Mouse (Mus musculus) kidney, embryonic 16.5 days (tissue): ENCODE results near the gene Rnaseh2a. TPM values are rescaled to one million over a fixed set of nuclear protein-coding genes. Genes with fewer than 3 reads are reported as not detected.
A peak's percentile ranks its signal among the peaks of the same experiment; 100 is the strongest.

Experiments
- ATAC-seq: fragments of 200-750 bp; cut with Nextera tagmentation; 2 replicates; pipeline ENCODE4 v1.8.0; 2017; ENCODE audit warnings: moderate TSS enrichment; ENCODE audit not compliant: low FRiP score, low TSS enrichment
- H3K27ac ChIP-seq: fragments of 300-500 bp; sonication (generic); 2 replicates; pipeline ENCODE4 v1.5.1; 2014; ENCODE audit warnings: low read length
- H3K27me3 ChIP-seq: fragments of 300-500 bp; sonication (generic); 2 replicates; pipeline ENCODE4 v1.6.1; 2014; ENCODE audit warnings: low read length, control low read depth, mixed read lengths; ENCODE audit not compliant: insufficient read depth
- H3K36me3 ChIP-seq: fragments of 300-500 bp; sonication (generic); 2 replicates; pipeline ENCODE4 v1.6.1; 2014; ENCODE audit warnings: low read length, control low read depth, mixed read lengths; ENCODE audit not compliant: insufficient read depth
- H3K4me1 ChIP-seq: fragments of 300-500 bp; sonication (generic); 2 replicates; pipeline ENCODE4 v1.6.1; 2014; ENCODE audit warnings: low read length, control low read depth, mixed read lengths; ENCODE audit not compliant: insufficient read depth
- H3K4me2 ChIP-seq: fragments of 300-500 bp; sonication (generic); replicated peaks from 2 replicates; pipeline ENCODE4 v1.6.1; 2014; ENCODE audit warnings: low read depth, low read length
- H3K4me3 ChIP-seq: fragments of 300-500 bp; sonication (generic); 2 replicates; pipeline ENCODE4 v1.5.1; 2014; ENCODE audit warnings: mild to moderate bottlenecking, low read length
- H3K9ac ChIP-seq: fragments of 300-500 bp; sonication (generic); replicated peaks from 2 replicates; pipeline ENCODE4 v1.6.1; 2014; ENCODE audit warnings: low read length
- H3K9me3 ChIP-seq: fragments of 300-500 bp; sonication (generic); 2 replicates; pipeline ENCODE4 v1.6.1; 2016; ENCODE audit warnings: low read length, control low read depth
- WGBS: fragments of 180-500 bp; shearing (Covaris S2); extraction: QIAGEN DNeasy Blood & Tissue Kit; methylation state at CpG from one replicate; pipeline ENCODE4 v1.1.7; 2014; 5-methylcytosine and 5-hydroxymethylcytosine counted together
- polyA plus RNA-seq: library from polyadenylated mRNA; unstranded; fragments of >200 nt; fragmentation: Nextera tagmentation; extraction: Ambion mirVana; gene quantifications from 2 replicates; pipeline ENCODE4 v1.2.1, GENCODE M21; 2015

The Rnaseh2a gene
- polyA plus RNA-seq, 1 experiment from 2014 or later, result 137 TPM

- H3K4me1 ChIP-seq, result no peaks in the 10 kb centered on the region
- H3K27ac ChIP-seq, result no peak overlapping the region
- H3K27me3 ChIP-seq, result peaks cover 11% of the 10 kb centered on the region
- no peak overlapping the region for H3K4me3 ChIP-seq
- H3K36me3 ChIP-seq, result no peaks in the 10 kb centered on the region
- H3K9ac ChIP-seq, result no peak overlapping the region
- ATAC-seq, result no peak
- H3K9me3 ChIP-seq, result no peaks in the 10 kb centered on the region
- WGBS, result 77% methylated on average over 2 of the region's 2 CpGs
- H3K4me2 ChIP-seq, result no peak overlapping the region
These were observed 48.0 kb downstream of the Rnaseh2a start for GRCm38 (mm10) chr8:84921596-84921995.

DNA sequence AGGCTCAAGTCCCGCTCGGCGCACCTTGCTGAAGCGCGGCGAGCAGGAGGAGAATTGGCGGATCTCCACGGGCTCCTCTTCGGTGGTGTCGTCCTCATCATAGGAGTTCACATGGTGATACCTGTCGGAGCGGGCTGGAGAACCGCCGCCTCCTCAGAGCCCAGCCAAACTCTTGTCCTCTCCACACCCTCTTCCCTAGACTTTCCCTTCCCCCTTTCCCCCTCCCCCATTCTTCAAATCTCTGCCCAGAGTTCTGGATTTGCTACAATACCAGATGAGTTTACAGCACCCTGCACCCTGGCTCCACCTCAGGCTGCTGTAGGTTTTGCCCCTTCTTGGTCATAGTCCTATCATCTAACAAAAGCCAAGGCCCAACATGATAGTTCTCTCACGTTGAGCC, 50.9 kb downstream of the Rnaseh2a start:
- Histone ChIP-seq H3K4me3 (no peak overlapping the region), H3K27me3 (peaks cover 17% of the 10 kb centered on the region), H3K9me3 (0 out of 2 replicates have a peak, but pooled peaks cover 2% of the 10 kb centered on the region), H3K4me1 (no peaks in the 10 kb centered on the region), H3K9ac (no peak overlapping the region), H3K27ac (no peak overlapping the region), H3K4me2 (no peak overlapping the region), H3K36me3 (no peaks in the 10 kb centered on the region)
- ATAC-seq, result no peak
- WGBS, result 91% methylated on average over 15 of the region's 15 CpGs

DNA sequence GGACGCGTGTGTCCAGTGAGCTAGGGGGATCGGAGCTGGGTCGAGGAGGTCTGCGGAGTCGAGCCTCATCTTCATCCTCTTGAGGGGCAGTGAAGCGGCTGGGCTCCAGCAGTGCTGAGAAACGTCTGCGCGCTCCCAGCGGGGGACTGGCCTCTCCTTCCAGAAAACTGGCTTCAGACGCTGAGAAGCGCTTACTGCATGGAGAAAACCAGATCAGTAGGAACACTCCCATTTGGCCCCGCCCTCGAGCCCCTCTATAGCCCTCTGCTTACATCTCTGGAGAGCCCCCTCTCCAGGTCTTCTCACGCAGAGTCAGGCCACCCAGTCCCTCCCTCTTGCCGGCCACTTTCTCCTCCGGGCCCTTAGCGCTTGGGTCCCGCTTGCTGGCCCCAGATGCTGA, 51.8 kb downstream of the Rnaseh2a start:
- Histone ChIP-seq H3K27ac (no peak overlapping the region), H3K4me2 (no peak overlapping the region), H3K9ac (no peak overlapping the region), H3K9me3 (0 out of 2 replicates have a peak, but pooled peaks cover 2% of the 10 kb centered on the region), H3K4me3 (no peak overlapping the region), H3K36me3 (no peaks in the 10 kb centered on the region), H3K4me1 (peaks cover 4% of the 10 kb centered on the region), H3K27me3 (peaks cover 24% of the 10 kb centered on the region)
- 24% methylated on average over 20 of the region's 20 CpGs for WGBS
- no peak for ATAC-seq

DNA sequence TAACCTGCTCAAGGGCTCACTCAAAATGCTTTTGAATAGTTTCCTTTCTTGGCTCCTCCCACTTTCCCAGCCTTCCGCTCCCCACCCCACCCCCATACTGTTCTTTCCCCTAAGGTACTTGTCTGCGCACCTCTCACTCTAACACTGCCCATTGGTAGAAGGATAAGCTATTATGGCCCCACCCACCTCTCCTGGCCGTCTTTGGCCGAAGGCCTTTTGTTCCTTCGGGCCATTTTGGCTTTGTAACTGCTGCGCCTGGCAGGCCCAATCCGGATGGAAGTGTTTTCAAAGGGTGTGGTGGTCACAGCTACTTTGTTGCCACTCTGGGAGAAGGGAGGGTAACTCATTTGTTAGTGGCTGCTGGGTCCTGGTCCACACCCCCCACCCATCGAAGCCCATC, 54.3 kb downstream of the Rnaseh2a start:
- H3K36me3 ChIP-seq, result no peaks in the 10 kb centered on the region
- peaks cover 46% of the 10 kb centered on the region for H3K27me3 ChIP-seq
- H3K4me2 ChIP-seq, result no peak overlapping the region
- no peak for ATAC-seq
- peaks cover 9% of the 10 kb centered on the region for H3K4me1 ChIP-seq
- H3K27ac ChIP-seq, result no peak overlapping the region
- no peak overlapping the region for H3K4me3 ChIP-seq
- 0 out of 2 replicates have a peak, but pooled peaks cover 2% of the 10 kb centered on the region for H3K9me3 ChIP-seq
- no peak overlapping the region for H3K9ac ChIP-seq
- 85% methylated on average over 8 of the region's 8 CpGs for WGBS

DNA sequence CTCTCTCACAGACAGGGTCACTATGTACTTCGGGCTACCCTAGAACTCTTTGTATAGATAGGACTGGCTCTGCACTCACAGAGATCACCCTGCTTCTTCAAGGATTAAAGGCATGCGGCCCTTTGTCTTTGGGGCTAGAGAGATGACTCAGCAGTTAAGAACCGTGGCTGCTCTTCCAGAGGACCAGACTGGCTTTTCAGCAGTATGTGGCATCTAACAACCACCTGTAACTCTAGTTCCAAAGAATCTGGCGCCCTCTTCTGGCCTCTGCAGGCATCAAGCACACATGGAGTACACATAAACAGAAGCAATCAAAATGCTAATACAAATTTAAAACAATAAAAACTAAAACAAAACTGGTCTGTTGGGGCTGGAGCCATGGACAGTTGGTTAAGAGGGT, 55.6 kb downstream of the Rnaseh2a start:
- H3K9ac ChIP-seq, result no peak overlapping the region
- H3K27ac ChIP-seq, result no peak overlapping the region
- H3K36me3 ChIP-seq, result no peaks in the 10 kb centered on the region
- peaks cover 46% of the 10 kb centered on the region for H3K27me3 ChIP-seq
- 0 out of 2 replicates have a peak, but pooled peaks cover 2% of the 10 kb centered on the region for H3K9me3 ChIP-seq
- peak overlapping the region; percentile 80; the same call in 1 of the 2 replicates for H3K4me2 ChIP-seq
- H3K4me3 ChIP-seq, result peak overlapping the region; percentile 48
- peaks cover 10% of the 10 kb centered on the region for H3K4me1 ChIP-seq
- 31% methylated on average over 4 of the region's 4 CpGs for WGBS
- no peak for ATAC-seq

DNA sequence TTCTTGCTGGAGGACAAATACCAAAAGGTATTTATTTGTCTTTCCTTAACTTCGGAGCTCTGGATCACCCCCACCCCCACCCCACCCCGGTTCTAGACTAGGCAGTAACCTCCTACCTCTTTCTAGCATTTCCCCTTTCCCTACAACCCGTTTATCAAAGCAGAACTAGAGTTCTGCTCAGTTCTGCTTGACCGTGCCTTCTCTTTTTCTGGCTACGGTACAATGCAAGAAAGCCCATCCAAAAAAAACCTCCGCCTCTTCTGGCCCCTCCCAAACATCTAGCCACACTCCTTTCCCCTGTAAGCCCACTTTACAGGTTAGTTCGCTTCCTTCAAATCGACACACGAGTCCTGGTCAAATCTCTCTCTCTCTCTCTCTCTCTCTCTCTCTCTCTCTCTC, 56.1 kb downstream of the Rnaseh2a start:
- H3K9ac ChIP-seq, result peak overlapping the region; percentile 52
- no peaks in the 10 kb centered on the region for H3K36me3 ChIP-seq
- WGBS, result 14% methylated on average over 9 of the region's 9 CpGs
- peaks cover 45% of the 10 kb centered on the region for H3K27me3 ChIP-seq
- H3K4me2 ChIP-seq, result peak overlapping the region; percentile 80
- no peak for ATAC-seq
- H3K27ac ChIP-seq, result no peak overlapping the region
- peak overlapping the region; percentile 48 for H3K4me3 ChIP-seq
- peaks cover 11% of the 10 kb centered on the region for H3K4me1 ChIP-seq
- 0 out of 2 replicates have a peak, but pooled peaks cover 2% of the 10 kb centered on the region for H3K9me3 ChIP-seq

- peak overlapping the region; percentile 80 for H3K4me2 ChIP-seq
- H3K27ac ChIP-seq, result no peak overlapping the region
- peak; percentile 57 for ATAC-seq
- peaks cover 40% of the 10 kb centered on the region for H3K27me3 ChIP-seq
- H3K9ac ChIP-seq, result peak overlapping the region; percentile 52
- no peaks in the 10 kb centered on the region for H3K36me3 ChIP-seq
- H3K9me3 ChIP-seq, result 0 out of 2 replicates have a peak, but pooled peaks cover 2% of the 10 kb centered on the region
- peaks cover 11% of the 10 kb centered on the region for H3K4me1 ChIP-seq
- peak overlapping the region; percentile 48 for H3K4me3 ChIP-seq
- WGBS, result under 1% methylated on average over 55 of the region's 55 CpGs
These were observed 56.6 kb downstream of the Rnaseh2a start for GRCm38 (mm10) chr8:84912895-84913501.

DNA sequence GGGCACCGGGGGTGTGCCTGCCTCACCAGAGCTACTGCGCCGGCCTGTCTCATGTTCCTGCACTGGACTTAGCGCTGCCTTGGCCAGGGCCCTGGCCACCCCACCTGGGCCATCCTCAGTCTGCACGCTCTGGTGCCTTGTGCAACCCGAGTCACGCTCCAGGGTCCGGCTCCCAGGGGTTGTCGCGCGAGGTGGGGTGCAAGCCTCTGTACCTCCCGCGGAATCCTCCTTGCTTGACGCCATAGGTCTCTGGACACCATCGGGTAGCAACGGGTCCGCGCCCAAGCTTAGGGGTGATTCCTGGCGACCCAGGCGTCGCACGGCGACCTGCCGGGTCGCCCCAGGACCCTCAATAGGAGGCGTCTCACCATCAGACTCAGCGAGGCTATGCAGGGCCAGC, 57.2 kb downstream of the Rnaseh2a start:
- H3K4me1 ChIP-seq, result peaks cover 11% of the 10 kb centered on the region
- no peaks in the 10 kb centered on the region for H3K36me3 ChIP-seq
- no peak overlapping the region for H3K27ac ChIP-seq
- peak overlapping the region; percentile 48 for H3K4me3 ChIP-seq
- peak overlapping the region; percentile 52 for H3K9ac ChIP-seq
- ATAC-seq, result no peak
- H3K9me3 ChIP-seq, result 0 out of 2 replicates have a peak, but pooled peaks cover 2% of the 10 kb centered on the region
- peak overlapping the region; percentile 80 for H3K4me2 ChIP-seq
- peaks cover 36% of the 10 kb centered on the region for H3K27me3 ChIP-seq
- 20% methylated on average over 27 of the region's 27 CpGs for WGBS

DNA sequence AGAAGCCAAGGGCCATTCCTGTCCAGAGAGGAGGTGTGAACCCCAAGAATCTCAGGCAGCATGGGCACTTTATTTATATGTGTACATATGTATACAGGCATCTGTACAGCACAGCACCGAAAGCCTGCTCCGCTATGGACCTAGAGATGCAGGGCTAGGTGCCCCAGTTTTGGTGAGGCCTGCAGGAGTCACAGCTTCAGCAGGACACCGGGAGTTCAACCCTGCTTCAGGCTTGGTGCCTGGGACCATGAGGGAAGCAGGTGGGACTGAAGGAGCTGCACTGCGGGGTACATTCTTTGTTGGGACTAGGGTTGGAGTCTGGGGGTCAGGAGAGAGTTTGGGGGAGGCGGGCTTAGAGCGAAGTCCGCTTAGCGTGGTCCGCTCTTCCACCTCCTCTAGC, 57.7 kb downstream of the Rnaseh2a start:
- 0 out of 2 replicates have a peak, but pooled peaks cover 2% of the 10 kb centered on the region for H3K9me3 ChIP-seq
- 81% methylated on average over 9 of the region's 9 CpGs for WGBS
- no peak for ATAC-seq
- H3K4me1 ChIP-seq, result peaks cover 11% of the 10 kb centered on the region
- no peak overlapping the region for H3K4me2 ChIP-seq
- peaks cover 36% of the 10 kb centered on the region for H3K27me3 ChIP-seq
- no peak overlapping the region for H3K4me3 ChIP-seq
- H3K36me3 ChIP-seq, result no peaks in the 10 kb centered on the region
- H3K27ac ChIP-seq, result no peak overlapping the region
- no peak overlapping the region for H3K9ac ChIP-seq

DNA sequence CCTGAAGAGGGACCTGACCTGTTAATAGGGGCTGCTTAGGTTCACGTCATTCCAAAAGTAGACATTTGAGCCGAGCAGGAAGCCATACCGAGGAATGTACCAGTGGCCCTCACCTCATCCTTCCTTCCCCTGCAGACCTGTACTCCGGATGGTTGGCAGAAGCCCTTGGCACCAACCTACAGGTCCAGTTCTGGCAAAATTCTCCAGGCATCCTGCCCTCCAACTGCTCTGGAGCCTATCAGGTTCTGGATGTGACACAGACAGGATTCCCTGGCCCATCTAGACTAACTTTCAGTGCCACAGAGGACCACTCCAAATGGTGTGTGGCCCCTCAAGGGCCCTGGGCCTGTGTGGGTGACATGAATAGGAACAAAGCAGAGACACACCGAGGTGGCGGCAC, 59.0 kb downstream of the Rnaseh2a start:
- H3K9ac ChIP-seq, result 0 out of 2 replicates have a peak overlapping the region, but pooled peaks have one; percentile 15
- H3K4me1 ChIP-seq, result peaks cover 11% of the 10 kb centered on the region
- H3K36me3 ChIP-seq, result no peaks in the 10 kb centered on the region
- H3K27me3 ChIP-seq, result peaks cover 33% of the 10 kb centered on the region
- no peak overlapping the region for H3K4me3 ChIP-seq
- ATAC-seq, result no peak
- WGBS, result 81% methylated on average over 6 of the region's 6 CpGs
- H3K27ac ChIP-seq, result no peak overlapping the region
- H3K9me3 ChIP-seq, result no peaks in the 10 kb centered on the region
- no peak overlapping the region for H3K4me2 ChIP-seq
